Mouse (Mus musculus) forebrain, embryonic 11.5 days (tissue): Measurements from ENCODE around the gene Asic2. TPM values are rescaled to one million over a fixed set of nuclear protein-coding genes. Genes with fewer than 3 reads are reported as not detected.

Source experiments
- ATAC-seq: fragments of 200-750 bp; cut with Nextera tagmentation; replicated peaks from 2 replicates; pipeline ENCODE4 v1.8.0; 2017; ENCODE audit warnings: moderate TSS enrichment; ENCODE audit not compliant: low FRiP score
- DNase-seq: peaks from one replicate; pipeline ENCODE4 v3.0.0-alpha.2; 2017; ENCODE audit warnings: low spot score
- H3K27ac ChIP-seq: fragments of 300-500 bp; sonication (generic); 2 replicates; pipeline ENCODE4 v1.5.1; 2014; ENCODE audit warnings: low read depth, low read length
- H3K27me3 ChIP-seq: fragments of 300-500 bp; sonication (generic); 2 replicates; pipeline ENCODE4 v1.6.1; 2014; ENCODE audit warnings: mild to moderate bottlenecking, low read length, mixed read lengths; ENCODE audit not compliant: control insufficient read depth, insufficient read depth
- H3K36me3 ChIP-seq: fragments of 300-500 bp; sonication (generic); 2 replicates; pipeline ENCODE4 v1.6.1; 2014; ENCODE audit warnings: mild to moderate bottlenecking, low read length, moderate library complexity, mixed read lengths; ENCODE audit not compliant: control insufficient read depth, insufficient read depth
- H3K4me1 ChIP-seq: fragments of 300-500 bp; sonication (generic); replicated peaks from 2 replicates; pipeline ENCODE4 v1.6.1; 2014; ENCODE audit warnings: low read length, mixed read lengths; ENCODE audit not compliant: control insufficient read depth, insufficient read depth
- H3K4me2 ChIP-seq: fragments of 300-500 bp; sonication (generic); 2 replicates; pipeline ENCODE4 v1.6.1; 2014; ENCODE audit warnings: low read depth, mild to moderate bottlenecking, low read length, moderate library complexity, mixed read lengths; ENCODE audit not compliant: severe bottlenecking
- H3K4me3 ChIP-seq: fragments of 300-500 bp; sonication (generic); 2 replicates; pipeline ENCODE4 v1.5.1; 2014; ENCODE audit warnings: low read depth, low read length
- H3K9ac ChIP-seq: fragments of 300-500 bp; sonication (generic); 2 replicates; pipeline ENCODE4 v1.6.1; 2014; ENCODE audit warnings: low read length
- H3K9me3 ChIP-seq: fragments of 300-500 bp; sonication (generic); 2 replicates; pipeline ENCODE4 v1.6.1; 2016; ENCODE audit warnings: low read length, mixed read lengths; ENCODE audit not compliant: control insufficient read depth
- WGBS: fragments of 180-500 bp; shearing (Covaris S2); extraction: QIAGEN DNeasy Blood & Tissue Kit; methylation state at CpG from one replicate; pipeline ENCODE4 v1.1.7; 2014; 5-methylcytosine and 5-hydroxymethylcytosine counted together
- polyA plus RNA-seq: library from polyadenylated mRNA; unstranded; fragments of >200 nt; fragmentation: Nextera tagmentation; extraction: Ambion mirVana; gene quantifications from 2 replicates; pipeline ENCODE4 v1.2.1, GENCODE M21; 2014

Gene Asic2
- polyA plus RNA-seq, 1 experiment from 2014 or later = 0.94 TPM

GRCm38 (mm10) chr11:80904559-80904958 lies 1063.7 kb downstream of the Asic2 start:
- DNase-seq (no peak), ATAC-seq (no peak)
- Histone ChIP-seq H3K36me3 (no peaks in the 10 kb centered on the region), H3K4me3 (no peak overlapping the region), H3K27me3 (no peaks in the 10 kb centered on the region), H3K9ac (no peak overlapping the region), H3K9me3 (no peaks in the 10 kb centered on the region), H3K4me1 (no peaks in the 10 kb centered on the region), H3K27ac (no peak overlapping the region), H3K4me2 (no peak overlapping the region)
- 90% methylated on average over 2 of the region's 2 CpGs for WGBS

- H3K27ac ChIP-seq = no peak overlapping the region
- no peak overlapping the region for H3K4me3 ChIP-seq
- ATAC-seq (no peak), DNase-seq (no peak)
- H3K9ac ChIP-seq = no peak overlapping the region
- 92% methylated on average over 10 of the region's 10 CpGs for WGBS
- H3K27me3 ChIP-seq = no peaks in the 10 kb centered on the region
- H3K36me3 ChIP-seq = no peaks in the 10 kb centered on the region
- no peaks in the 10 kb centered on the region for H3K4me1 ChIP-seq
- no peak overlapping the region for H3K4me2 ChIP-seq
- H3K9me3 ChIP-seq = no peaks in the 10 kb centered on the region
These were observed 1064.8 kb downstream of the Asic2 start for GRCm38 (mm10) chr11:80903426-80903825.

DNA sequence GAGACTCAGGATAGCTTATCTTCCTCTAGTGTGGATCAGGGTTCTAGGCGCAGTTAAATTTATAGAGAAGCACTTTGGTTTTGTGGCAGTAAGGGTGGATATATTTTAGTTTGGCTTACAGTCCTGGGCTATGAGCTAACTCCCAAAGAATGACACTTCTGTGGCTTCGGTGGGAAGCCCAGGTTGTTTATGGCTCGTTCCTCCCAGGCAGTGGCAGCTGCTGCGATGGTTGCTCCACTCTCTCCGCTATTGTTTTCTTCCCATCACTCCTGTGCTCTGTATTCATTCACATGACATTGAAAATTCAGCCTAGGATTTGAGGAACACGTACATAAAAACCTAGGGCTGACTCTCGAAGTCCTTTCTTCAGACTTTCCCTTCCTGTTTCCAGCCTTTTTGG lies 1065.6 kb downstream of the Asic2 start:
- H3K4me3 ChIP-seq = no peak overlapping the region
- no peaks in the 10 kb centered on the region for H3K36me3 ChIP-seq
- H3K27me3 ChIP-seq = no peaks in the 10 kb centered on the region
- H3K4me2 ChIP-seq = no peak overlapping the region
- ATAC-seq (no peak), DNase-seq (no peak)
- H3K9ac ChIP-seq = no peak overlapping the region
- no peak overlapping the region for H3K27ac ChIP-seq
- 75% methylated on average over 7 of the region's 7 CpGs for WGBS
- no peaks in the 10 kb centered on the region for H3K9me3 ChIP-seq
- H3K4me1 ChIP-seq = no peaks in the 10 kb centered on the region

GRCm38 (mm10) chr11:80900555-80900954 lies 1067.7 kb downstream of the Asic2 start:
- no peak overlapping the region for H3K9ac ChIP-seq
- WGBS = 91% methylated on average over 4 of the region's 4 CpGs
- H3K36me3 ChIP-seq = no peaks in the 10 kb centered on the region
- H3K9me3 ChIP-seq = no peaks in the 10 kb centered on the region
- H3K4me3 ChIP-seq = no peak overlapping the region
- H3K27ac ChIP-seq = no peak overlapping the region
- ATAC-seq (no peak), DNase-seq (no peak)
- no peaks in the 10 kb centered on the region for H3K4me1 ChIP-seq
- no peak overlapping the region for H3K4me2 ChIP-seq
- H3K27me3 ChIP-seq = no peaks in the 10 kb centered on the region

- no peak overlapping the region for H3K27ac ChIP-seq
- H3K4me1 ChIP-seq = no peaks in the 10 kb centered on the region
- no peak overlapping the region for H3K4me3 ChIP-seq
- H3K4me2 ChIP-seq = no peak overlapping the region
- H3K9ac ChIP-seq = no peak overlapping the region
- DNase-seq (no peak), ATAC-seq (no peak)
- no peaks in the 10 kb centered on the region for H3K36me3 ChIP-seq
- WGBS = 83% methylated on average over 3 of the region's 3 CpGs
- 0 out of 2 replicates have a peak, but pooled peaks cover under 1% of the 10 kb centered on the region for H3K27me3 ChIP-seq
- no peaks in the 10 kb centered on the region for H3K9me3 ChIP-seq
These were observed 1072.4 kb downstream of the Asic2 start for GRCm38 (mm10) chr11:80895853-80896252.

- no peaks in the 10 kb centered on the region for H3K36me3 ChIP-seq
- no peak overlapping the region for H3K27ac ChIP-seq
- WGBS = 2% methylated on average over 7 of the region's 7 CpGs
- H3K9me3 ChIP-seq = no peaks in the 10 kb centered on the region
- no peak overlapping the region for H3K4me2 ChIP-seq
- no peak overlapping the region for H3K4me3 ChIP-seq
- ATAC-seq (no peak), DNase-seq (no peak)
- peaks cover 4% of the 10 kb centered on the region; the same call in 1 of the 2 replicates for H3K27me3 ChIP-seq
- 0 out of 2 replicates have a peak, but pooled peaks cover 1% of the 10 kb centered on the region for H3K4me1 ChIP-seq
- H3K9ac ChIP-seq = no peak overlapping the region
These were observed 1078.8 kb downstream of the Asic2 start for GRCm38 (mm10) chr11:80889336-80890063.

- no peak overlapping the region for H3K9ac ChIP-seq
- H3K27ac ChIP-seq = no peak overlapping the region
- peaks cover 4% of the 10 kb centered on the region; the same call in 1 of the 2 replicates for H3K27me3 ChIP-seq
- DNase-seq (no peak), ATAC-seq (no peak)
- H3K9me3 ChIP-seq = no peaks in the 10 kb centered on the region
- WGBS = 62% methylated on average over 3 of the region's 3 CpGs
- no peak overlapping the region for H3K4me3 ChIP-seq
- no peak overlapping the region for H3K4me2 ChIP-seq
- no peaks in the 10 kb centered on the region for H3K36me3 ChIP-seq
- 0 out of 2 replicates have a peak, but pooled peaks cover 1% of the 10 kb centered on the region for H3K4me1 ChIP-seq
These were observed 1081.2 kb downstream of the Asic2 start for GRCm38 (mm10) chr11:80887021-80887420.

DNA sequence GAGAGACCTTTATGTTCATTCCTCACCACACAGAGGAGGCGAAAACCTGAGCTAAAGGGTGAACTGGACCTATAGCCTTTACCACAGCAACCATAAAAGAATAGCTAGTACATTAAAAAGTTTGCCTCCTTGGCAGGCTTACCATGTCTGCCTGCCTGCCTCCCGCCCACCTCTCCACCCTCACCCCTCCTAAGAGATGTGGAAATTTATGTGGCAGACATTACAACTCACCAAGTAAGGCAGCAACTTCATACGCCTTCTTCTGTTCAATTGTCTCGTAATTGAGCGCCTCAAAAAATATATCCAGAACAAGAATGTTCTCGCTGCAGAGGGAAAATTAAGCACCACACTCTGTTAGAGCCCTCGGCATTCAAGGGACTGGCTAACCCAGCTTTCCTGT lies 1081.9 kb downstream of the Asic2 start:
- Histone ChIP-seq H3K9me3 (no peaks in the 10 kb centered on the region), H3K4me3 (no peak overlapping the region), H3K27me3 (peaks cover 4% of the 10 kb centered on the region; the same call in 1 of the 2 replicates), H3K36me3 (no peaks in the 10 kb centered on the region), H3K4me2 (no peak overlapping the region), H3K27ac (no peak overlapping the region), H3K4me1 (0 out of 2 replicates have a peak, but pooled peaks cover 1% of the 10 kb centered on the region), H3K9ac (no peak overlapping the region)
- 89% methylated on average over 7 of the region's 7 CpGs for WGBS
- ATAC-seq (no peak), DNase-seq (no peak)
